Mouse (Mus musculus): ENCODE measurements at regions not wholly inside any gene's neighbourhood (a gene's known extent, or its start where the extent isn't known, plus 50 kb on each side); places are given as distances from the start of the nearest gene placed in this dataset.
A peak's percentile ranks its signal among the peaks of the same experiment; 100 is the strongest.

DNA sequence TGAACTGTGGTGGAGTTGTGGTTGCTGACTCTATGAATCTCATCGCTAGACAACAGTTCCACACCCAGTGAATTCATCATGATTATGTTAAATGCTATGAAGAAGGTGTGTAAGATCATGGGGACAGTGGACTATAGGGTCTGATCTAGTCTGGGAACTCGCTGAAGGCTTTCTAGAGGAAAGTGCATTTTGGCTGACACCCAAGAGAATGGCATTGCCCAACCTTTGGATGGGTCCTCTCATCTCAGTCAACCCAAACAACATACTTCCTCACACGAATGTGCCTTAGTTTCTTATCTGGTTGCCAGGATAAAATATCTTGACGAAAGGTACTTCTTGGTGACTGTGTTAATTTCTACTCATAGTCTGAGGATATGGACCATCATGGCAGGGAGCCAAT, 112.9 kb upstream of the Ado start:
- no peak for DNase-seq

DNA sequence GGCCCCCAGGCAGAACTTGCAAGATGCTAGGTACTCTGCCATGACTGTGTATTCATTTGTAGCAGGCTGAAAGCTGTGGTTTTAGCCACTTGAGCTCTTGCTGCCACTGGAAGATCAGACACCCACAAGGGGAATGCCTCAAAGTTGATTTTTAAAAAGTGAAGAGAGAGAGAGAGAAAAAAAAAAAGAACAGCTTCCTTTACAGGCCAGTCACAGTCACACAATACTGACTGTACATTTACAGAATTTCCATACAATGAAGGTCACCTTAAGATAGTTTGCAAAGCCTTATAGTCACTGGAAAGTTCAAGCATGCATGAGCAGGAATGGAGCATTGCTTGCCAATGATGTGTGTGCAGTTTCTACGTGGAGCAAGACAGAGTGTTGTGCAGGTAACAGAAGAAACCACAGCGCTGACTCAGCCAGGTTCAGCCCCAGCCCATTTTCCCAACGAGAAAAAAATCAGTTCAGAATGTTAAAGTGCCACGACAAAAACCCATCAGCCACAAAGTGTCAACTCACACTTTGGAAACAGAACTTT, 109.3 kb upstream of the Ado start:
- no peak for DNase-seq

DNA sequence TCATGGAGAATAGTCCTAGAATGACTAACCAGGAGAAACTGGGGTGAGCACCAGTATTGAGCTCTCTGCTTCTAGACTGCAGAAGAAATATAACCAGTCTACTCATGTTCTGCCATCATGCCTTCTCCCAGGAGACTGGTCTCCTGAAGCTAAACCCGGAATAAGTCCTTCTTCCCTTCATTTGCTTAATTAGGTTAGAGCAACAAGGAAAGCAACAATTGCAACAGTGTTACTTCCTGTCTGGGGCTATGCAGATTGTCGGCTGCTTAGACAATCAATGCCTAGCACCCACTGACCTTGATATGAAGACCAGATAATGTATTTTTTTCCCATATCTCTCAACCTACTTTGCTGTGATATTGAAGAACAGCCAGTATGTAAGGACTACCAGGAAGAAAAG, 108.5 kb upstream of the Ado start:
- no peak for DNase-seq

DNA sequence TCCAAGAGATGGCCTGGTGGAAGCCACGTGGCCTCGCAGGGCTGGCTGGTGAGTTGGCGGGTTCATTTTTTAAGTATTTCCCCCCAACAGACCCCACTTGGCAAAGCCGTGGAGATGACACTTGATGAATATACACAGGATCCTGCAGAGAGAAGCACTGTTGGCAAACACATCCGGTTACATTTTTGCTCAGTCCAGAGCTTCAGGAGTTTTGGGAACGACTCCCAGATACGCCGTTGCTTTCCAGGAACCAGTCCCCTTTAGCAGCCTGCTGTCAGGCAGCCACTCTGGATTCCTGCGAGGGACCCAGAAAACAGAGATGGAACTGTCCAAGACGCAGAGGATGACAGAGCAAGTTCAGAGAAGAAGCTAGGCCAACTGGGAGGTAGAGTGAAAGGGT, 105.8 kb upstream of the Ado start:
- DNase-seq: no peak

DNA sequence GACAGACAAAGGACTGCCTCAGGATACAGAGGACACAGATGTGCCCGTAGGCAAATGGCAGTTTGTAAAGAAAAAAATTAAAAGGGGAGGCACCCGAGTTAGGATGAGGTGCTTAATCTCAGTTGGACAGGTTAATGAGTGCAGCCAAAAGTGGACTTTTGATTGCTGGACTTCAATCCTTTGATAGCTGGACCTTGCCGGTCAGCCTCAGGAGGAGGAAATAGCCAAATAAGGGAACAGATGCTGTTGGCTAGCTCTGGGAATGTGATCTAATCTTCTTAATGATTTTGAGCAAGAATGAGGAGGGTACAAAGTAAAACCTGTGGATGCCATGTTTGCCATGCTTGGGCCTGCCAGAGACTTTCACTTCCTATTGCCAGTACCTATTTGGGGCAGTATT, 103.5 kb upstream of the Ado start:
- DNase-seq: no peak

DNA sequence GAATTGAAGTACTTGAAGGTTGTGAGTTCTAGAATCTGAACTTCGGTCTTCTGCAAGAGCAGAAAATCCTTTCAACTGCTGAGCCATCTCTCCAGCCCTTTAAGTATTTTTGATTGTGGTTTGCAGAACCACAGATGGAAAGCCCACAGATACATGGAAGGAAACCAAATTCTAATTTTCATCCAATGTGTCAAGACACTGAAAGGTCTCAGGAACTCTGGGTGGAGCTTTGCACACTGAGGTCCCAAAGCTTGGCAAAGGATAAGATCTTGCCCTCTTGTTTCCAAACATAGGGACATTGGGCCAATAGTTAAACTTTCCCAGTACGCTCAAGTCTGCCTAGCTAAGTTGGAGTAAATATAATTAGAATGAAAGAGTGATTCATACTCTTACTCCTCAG, 102.6 kb upstream of the Ado start:
- DNase-seq: no peak

DNA sequence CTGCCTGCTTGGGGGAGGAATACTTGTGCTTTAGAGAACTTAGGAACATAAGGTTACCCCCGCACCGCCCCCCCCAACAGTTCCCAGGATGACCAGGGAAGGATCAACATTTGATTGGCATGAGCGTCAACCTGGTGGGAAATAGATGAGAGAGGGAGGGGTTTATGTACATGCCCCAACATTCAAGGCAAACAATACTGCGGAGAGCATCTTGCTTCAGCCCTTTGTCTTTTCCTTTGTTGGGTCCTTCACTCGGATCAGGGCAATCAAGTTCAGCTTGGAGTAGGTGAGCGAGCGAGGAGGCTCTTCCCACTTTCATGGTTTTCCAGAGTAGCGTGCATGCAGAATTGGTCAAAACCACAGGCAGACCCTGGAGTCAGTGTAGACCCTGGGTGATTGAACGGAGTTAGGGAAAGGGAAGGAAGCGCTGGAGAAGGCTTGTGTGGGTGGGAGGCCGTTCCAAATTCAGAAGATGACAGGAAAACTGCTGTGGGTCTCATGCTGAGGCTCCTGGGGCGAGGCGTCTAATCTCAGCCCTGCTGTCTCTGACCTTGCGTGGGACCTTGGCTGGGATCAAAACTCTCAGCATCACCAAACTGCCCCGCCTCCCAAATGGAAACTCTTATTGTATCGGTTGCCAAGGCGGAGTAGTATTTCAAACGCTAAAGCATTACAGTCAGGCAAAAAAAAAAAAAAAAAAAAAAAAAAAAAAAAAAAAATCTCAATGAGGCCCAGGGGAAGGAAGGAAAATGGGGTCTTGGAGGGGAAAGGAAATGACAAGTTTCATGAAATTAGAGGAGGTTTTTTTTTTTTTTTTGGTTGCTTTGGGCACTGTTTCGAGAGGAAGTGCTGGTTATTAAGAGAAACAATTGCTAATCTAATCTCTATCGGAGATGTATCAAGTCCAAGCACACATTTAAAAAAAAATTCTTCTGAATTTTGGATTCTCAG, 99.3 kb upstream of the Ado start:
- DNase-seq: peak in 1 of 2 experiments; percentile 24

DNA sequence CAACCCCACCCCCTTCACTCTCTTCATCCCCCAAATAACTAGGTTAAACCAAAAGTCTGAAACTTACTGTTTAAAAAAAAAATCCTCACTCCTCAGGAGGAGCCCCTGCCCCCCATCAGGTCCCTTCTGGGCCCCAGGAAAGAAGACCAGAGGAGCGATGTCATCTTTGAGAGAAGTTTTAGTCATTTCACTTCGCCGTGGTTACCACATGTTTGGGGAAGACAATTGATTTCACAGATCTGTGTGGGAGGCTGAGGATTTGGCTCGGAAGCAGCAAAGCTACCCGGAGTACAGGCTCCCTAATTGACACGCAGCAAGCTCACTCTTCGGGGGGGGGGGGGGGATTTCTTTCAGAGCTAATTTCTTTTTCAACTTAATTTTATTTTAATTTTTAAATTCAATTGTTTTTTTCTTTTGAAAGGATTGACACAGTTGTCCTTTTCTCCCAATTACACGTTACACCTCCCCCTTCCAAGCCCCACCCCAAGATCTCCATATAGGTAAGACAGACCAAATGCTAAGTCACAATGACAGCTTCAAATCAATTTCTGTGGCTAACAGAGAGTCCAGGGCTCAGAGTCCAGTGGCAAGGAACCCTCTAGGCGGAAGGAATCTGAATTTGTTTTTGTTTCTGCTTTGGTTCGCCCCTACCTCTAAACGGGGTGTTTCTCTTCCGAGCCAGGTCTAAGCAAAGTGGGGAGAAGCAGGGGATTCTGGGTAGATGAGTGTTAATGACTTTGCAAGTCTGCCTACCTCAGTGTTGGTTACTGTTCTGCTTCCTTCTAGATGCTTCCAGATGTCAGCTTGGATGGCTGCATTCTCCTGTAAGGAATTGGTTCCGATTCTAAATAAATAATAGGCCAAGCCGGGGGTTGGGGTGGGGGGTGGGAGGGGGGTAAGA, 98.2 kb upstream of the Ado start:
- peak in 1 of 2 experiments; percentile 32 for DNase-seq

DNA sequence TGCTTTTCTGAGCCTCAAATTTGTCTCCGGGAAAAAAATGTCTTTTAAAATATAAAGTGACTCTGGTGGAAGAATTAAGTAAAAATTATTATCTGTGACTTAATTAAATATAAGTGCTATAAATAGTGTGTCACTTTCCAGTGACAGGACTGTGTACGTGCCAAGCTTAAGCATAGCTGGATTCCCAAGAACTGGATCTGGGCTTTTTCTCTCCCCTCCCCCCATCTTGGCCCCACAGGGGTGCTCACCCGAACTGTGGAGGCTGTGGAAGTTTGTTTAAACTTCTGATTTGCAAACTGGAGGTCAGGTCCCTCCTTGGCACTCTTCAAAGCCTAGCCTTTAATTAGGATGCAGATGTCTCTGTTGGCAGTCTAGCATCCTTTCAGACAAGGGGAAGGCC, 97.1 kb upstream of the Ado start:
- DNase-seq: no peak

DNA sequence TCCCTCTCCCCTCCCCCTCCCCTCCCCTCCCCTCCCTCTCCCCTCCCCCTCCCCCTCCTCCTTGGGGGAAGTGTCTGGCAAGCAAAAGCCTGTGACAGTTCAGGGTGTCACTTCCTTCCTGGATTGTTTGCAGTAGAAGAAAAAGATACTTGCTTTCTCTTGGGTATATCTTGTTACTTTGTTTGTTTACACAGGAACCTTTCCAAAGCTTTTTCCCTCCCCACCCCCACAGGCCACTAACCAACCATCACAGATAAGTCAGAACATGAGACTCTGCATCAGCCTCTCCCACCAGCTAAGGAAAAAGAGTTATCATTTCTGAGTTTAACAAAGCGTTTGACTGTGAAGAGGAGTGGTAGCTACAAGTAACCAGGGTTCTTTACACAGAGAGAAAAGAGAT, 95.5 kb upstream of the Ado start:
- DNase-seq: peak in 1 of 2 experiments; percentile 40

DNA sequence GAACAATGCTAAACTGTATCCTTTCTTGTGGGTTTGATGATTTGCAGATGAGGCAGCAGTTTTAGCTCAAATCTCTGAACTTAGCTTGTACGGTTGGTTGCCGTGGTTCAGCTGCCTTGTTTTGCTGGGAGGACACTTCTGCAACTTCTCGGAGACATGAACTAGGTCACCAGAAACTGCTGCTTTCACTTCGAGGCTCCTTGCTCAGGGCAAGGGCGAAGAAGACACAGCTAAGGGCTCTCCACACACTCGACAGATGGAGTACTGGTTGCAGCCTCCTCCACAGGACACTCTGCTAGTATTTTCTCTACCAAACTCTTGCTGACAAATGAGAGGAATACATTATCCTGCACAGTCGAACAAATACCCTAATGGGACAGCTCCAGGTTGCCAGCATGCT, 94.9 kb upstream of the Ado start:
- DNase-seq: peak in 1 of 2 experiments; percentile 26

DNA sequence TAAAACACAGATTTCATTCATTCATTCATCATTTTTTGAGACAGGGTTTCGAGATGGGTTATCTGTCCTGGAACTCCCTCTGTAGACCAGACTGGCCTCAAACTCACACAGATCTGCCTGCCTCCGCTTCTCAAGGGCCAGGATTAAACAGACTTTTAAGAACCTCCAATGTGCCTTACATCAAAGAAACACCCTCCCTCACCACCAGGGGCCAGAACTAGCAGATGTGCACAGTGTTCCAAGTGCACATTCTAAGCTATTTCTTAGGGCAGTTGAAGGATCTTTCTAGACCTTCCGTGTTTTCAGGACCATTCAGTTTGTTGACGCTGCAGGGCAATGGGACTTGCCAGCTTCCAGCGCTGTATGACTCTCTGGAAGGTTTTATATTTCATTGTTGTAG, 88.6 kb upstream of the Ado start:
- peak in 1 of 2 experiments; percentile 27 for DNase-seq

DNA sequence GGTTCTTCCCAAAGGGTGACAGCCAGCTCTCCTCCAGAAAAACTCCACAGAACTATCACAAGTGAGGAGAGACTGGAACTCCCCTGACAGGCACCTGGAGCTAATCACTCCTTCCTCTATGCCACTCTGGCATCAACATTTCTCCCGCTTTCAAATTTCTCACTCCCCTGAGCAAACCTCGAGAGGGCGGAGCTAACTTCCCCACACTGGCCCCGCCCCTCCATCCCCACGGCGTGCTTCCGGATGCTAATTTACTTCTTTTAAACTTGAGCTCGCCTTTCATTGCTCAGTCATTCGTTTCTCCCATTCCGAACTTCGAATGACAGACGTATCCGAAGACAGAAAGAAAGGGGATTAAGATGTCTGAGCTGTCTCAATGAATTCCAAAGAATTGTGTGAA, 87.8 kb upstream of the Ado start:
- DNase-seq: peak; percentile 65 to 81

DNA sequence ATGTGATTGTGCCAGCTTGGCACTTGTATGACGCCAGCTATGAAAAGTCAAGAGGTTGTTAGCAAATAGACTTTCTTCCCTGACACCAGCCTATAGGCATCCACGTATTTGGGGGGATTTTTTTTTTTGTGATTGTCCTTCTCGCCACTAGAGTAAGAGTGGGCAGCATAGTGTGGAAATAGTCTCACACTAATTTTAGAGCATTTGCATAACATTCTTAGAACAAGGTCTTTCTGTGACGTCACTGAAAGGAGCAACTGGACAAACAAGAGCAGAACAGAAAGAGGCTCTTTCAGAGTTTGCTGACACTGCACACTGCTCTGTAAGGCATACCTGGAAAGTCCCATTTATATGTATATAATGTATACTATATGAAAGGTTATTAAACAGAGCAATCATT, 86.0 kb upstream of the Ado start:
- no peak for DNase-seq

DNA sequence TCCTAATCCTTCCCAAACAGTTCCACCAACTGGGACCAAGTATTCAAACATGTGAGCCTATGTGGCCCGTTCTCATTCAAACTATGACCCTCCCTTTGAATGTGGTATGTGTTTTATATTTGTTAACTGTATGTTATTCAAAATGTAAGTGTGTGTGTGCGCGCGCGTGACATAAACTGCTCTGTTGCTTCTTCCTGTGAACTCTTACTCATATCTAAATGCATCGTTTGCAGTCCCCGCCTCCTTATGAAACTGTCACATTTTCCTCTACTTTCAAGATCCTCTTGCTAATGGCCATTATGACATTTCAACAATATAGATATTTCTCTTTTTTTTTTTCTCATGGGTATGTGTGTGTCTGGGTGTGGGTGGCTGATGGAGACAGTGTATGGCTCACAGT, 84.3 kb upstream of the Ado start:
- DNase-seq: no peak

DNA sequence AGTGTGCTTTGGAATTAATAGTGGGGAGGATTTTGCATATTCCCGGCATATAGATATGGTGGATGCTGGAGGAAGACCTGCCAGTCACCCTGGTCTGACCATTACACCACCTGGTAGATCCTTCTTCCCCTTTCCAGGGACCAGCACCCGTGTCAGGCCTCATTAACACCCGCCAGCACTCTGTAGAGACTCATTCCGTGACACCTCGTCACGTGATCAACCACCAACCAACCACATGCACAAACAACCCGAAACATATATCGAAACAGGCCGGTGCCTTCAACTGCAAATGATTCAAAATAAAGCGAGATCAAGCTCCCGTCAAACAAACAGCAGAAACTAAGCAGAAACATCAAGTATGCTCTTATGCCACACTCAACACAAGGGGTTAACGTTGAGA, 74.6 kb upstream of the Ado start:
- DNase-seq: no peak

DNA sequence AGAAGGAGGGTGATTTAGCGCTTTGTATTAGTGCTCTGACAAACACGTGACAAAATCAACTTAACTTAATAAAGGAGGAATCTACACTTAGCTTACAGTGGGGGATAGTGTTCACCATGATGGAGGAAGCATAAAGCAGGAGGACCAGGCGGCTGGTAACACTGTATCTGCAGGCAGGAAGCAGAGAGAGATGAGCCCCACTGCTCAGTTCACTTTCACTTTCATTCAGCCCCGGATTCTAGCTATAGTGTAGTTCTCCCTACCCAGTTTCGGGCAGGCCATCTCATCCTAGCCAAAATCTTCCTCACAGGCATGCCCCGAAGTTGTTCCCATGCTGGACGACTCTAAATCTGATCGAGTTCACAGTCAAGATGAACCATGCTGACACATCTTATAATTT, 71.3 kb upstream of the Ado start:
- DNase-seq: no peak

DNA sequence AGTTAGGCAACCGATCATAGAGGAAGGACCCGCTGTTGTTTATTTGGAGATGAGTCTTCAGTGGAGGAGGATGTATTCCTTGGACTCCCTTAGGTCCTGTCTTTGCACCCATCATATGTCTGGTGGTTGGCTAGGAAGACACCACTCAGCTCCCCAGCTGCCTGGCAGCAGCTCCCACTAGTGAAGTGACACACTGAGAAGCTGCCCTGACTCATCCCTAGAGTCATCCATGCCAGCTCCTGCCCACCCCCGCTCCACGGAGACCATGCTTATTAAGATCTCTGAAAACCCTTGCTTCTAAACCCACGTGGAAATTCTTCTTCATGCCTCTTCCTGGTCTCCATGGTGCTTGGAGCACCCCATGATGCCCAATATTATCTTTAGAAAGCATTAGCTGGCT, 69.4 kb upstream of the Ado start:
- DNase-seq: no peak

DNA sequence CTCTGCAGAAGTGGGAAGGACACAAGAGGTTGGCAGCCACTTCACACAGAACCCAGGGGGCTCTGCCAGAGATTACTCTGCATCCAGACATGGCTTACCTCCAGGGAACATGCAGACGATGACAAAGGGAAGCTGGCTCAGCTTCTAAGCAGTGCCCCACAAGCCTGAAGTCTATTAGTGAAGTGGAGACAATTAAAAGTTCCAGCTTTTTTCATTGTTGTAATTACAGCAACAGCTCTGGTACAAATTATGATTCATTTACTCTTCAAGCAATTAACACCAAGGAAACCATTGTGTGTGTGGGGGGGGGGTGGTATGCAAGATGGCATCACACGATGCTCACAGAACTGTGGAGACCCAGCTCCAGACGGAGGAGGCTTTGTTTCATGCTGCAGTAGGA, 66.3 kb upstream of the Ado start:
- no peak for DNase-seq

DNA sequence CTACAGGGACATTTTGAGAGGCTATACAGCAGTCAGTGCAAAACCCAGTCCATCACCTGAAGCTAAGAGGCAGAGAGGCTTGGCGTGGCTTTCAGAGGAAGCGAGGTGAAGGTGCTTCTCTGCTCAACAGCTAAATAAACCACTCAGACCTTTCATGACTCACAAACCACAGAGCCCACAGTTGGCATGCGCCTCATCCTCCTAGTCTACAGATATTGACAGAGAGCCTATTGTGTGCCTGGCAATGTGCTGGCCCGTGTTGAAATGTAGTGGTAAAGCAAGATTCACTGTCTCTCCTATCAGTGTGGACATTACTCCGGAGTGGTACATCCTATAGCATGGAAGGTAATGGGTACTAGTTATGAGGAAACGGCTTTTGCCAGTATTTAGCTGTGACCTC, 61.9 kb upstream of the Ado start:
- DNase-seq: no peak

DNA sequence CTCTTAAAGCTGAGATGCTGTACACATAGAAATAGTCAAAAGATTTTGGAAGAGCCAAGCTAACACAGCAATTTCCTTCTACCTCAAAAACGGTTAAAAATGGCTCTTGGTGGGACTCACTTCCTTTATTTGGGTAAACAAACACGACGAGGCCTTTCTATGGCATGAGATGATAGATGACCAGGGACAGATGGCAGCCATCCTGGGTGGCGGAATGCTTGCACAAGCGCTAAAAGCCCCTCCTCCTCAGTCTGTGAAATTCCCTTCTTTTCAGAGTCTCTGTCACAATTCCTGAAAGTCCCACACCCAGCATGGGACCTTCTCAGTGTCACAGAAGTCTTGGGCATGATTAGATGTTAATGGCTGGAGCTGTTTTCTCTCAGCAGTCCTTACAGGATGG, 59.3 kb upstream of the Ado start:
- DNase-seq: no peak

DNA sequence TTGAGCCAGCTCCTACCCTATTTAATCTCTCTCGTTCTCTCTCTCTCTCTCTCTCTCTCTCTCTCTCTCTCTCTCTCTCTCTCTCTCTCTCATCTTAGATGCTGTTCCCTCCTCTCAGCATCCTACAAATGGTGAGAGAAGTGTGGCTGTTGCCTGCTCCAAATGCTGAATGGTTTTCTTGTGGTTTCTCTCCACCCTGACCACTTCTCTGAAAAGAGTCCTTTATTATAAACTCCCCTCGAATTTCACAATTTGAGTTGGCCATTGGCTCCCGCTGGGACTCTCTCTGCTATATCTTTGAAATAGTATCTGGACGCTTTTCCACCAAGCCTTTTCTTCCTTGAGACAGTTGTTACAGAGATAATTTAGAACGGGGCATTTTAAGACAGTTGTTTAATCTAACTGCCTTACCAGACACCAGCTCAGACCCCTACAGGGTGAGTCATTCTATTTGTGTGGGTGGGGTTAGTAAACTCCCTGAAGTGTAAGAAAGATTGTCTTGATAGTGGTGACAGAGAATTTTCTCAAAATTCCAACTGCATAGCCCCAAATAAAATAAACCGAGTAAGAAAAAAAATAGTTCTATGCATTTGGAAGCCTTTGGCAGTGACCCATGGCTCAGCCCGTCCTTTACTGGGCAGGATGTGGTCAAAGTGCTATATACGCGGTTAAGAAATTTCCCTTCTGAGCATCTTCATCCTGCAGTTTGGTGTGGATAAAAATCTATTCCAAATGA, 58.7 kb upstream of the Ado start:
- no peak for DNase-seq

DNA sequence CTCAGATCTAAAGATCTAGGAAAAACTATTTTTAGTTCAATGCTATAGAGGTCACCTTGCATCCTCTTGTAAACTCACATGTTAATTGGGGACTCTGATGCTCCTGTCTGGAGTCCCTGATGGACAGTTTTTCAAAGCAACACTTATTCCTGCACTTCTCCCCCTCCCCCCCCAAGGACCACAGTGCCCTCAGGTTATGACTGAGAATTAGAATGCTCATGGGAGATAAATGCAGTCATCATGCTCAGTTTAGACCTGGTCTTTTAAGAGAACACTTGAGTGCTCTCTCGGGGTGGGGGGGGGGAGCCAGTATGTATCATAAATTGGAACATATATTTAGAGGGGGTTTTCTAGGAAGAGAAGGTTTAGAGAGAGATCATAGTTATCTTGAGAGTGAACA, 58.0 kb upstream of the Ado start:
- no peak for DNase-seq
